9 mouse cellular contexts compared by ENCODE assay signal in the genomic region with DNA sequence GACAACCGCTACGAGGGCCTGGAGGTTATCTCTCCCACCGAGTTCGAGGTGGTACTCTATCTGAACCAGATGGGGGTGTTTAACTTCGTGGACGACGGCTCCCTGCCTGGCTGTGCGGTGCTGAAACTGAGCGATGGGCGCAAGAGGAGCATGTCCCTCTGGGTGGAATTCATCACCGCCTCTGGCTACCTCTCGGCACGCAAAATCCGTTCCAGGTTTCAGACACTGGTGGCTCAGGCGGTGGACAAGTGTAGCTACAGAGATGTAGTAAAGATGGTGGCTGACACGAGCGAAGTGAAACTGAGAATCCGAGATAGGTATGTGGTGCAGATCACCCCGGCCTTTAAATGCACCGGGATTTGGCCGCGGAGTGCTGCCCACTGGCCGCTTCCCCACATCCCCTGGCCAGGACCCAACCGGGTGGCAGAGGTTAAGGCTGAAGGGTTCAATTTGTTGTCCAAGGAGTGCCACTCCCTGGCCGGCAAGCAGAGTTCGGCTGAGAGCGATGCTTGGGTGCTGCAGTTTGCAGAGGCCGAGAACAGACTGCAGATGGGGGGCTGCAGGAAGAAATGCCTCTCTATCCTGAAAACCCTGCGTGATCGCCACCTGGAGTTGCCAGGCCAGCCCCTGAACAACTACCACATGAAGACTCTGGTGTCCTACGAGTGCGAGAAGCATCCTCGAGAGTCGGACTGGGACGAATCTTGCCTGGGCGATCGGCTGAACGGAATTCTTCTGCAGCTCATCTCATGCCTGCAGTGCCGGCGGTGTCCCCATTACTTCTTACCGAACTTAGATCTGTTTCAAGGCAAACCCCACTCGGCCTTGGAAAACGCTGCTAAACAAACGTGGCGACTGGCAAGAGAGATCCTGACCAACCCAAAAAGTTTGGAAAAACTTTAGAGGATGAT. TPM values are rescaled to one million over a fixed set of nuclear protein-coding genes. Genes with fewer than 3 reads are reported as not detected.
DNase-seq lines count a peak whose midpoint lies in the region; ATAC-seq and TF ChIP-seq lines count a peak whose summit lies in the region.
"Had no signal": no experiment of that assay in that cellular context is flagged by ENCODE, and none has a peak within 500 bp of the region (broad histone marks: within the 10 kb centered on the region; RNA-seq: fewer than 3 reads in every experiment).

No protein-coding gene starts in this region.

- no peak for ATAC-seq in forebrain, embryonic 14.5 days
- no peak for ATAC-seq in hindbrain, embryonic 14.5 days (ENCODE audit: low FRiP score)
- no peak for ATAC-seq in liver, embryonic 15.5 days (ENCODE audit: insufficient read depth)

- H3K4me2 ChIP-seq in forebrain, embryonic 14.5 days (ENCODE audit: low read length), result peak overlapping the region; percentile 44
- peak overlapping the region; percentile 80 for H3K4me2 ChIP-seq in hindbrain, embryonic 14.5 days (replicated peaks)
- peak overlapping the region; percentile 49 for H3K4me2 ChIP-seq in liver, embryonic 15.5 days

- H3K9me3 ChIP-seq in forebrain, embryonic 14.5 days (replicated peaks; ENCODE audit: control insufficient read depth, low read length), result no peaks in the 10 kb centered on the region
- H3K9me3 ChIP-seq in hindbrain, embryonic 14.5 days (ENCODE audit: control insufficient read depth, low read length), result no peaks in the 10 kb centered on the region
- H3K9me3 ChIP-seq in liver, embryonic 15.5 days (replicated peaks), result no peaks in the 10 kb centered on the region

- 50% methylated on average over 45 of the region's 45 CpGs for WGBS in kidney, adult 2 months
- 5% methylated on average over 45 of the region's 45 CpGs for WGBS in forebrain, embryonic 14.5 days
- 8% methylated on average over 45 of the region's 45 CpGs for WGBS in hindbrain, embryonic 14.5 days
- WGBS in liver, embryonic 15.5 days (ENCODE audit: insufficient replicate concordance), result 3% methylated on average over 45 of the region's 45 CpGs

- no peak for TF ChIP-seq CTCF in kidney, adult 2 months (conservative IDR thresholded peaks at IDR 0.05; ENCODE audit: insufficient read depth, insufficient read length, low read depth, low read length)
- no peak for TF ChIP-seq CTCF in brain, embryonic 14.5 days (IDR thresholded peaks at IDR 0.05; ENCODE audit: borderline replicate concordance, extremely low read depth, insufficient read depth, insufficient read length)

- H3K27ac ChIP-seq in kidney, adult 2 months (ENCODE audit: insufficient read depth, low read depth, low read length), result no peak overlapping the region
- H3K27ac ChIP-seq in forebrain, embryonic 14.5 days (ENCODE audit: low read depth, low read length), result 0 out of 2 replicates have a peak overlapping the region, but pooled peaks have one; percentile 60
- H3K27ac ChIP-seq in hindbrain, embryonic 14.5 days, result peak overlapping the region; percentile 99
- H3K27ac ChIP-seq in liver, embryonic 15.5 days (replicated peaks), result no peak overlapping the region

- peak overlapping the region; percentile 30 for H3K9ac ChIP-seq in forebrain, embryonic 14.5 days (ENCODE audit: low read length)
- peak overlapping the region; percentile 96 for H3K9ac ChIP-seq in hindbrain, embryonic 14.5 days
- H3K9ac ChIP-seq in liver, embryonic 15.5 days, result no peak overlapping the region

- TF ChIP-seq POLR2A in kidney, adult 2 months (IDR thresholded peaks at IDR 0.05; ENCODE audit: low read depth, low read length), result no peak
- TF ChIP-seq POLR2A in brain, embryonic 14.5 days (IDR thresholded peaks at IDR 0.05; ENCODE audit: borderline replicate concordance, extremely low read depth, insufficient read depth, insufficient read length, poor library complexity, severe bottlenecking), result no peak

- no peaks in the 10 kb centered on the region for H3K27me3 ChIP-seq in kidney, adult 2 months (replicated peaks; ENCODE audit: control insufficient read depth, insufficient read depth, low read length)
- peaks cover 70% of the 10 kb centered on the region for H3K27me3 ChIP-seq in forebrain, embryonic 14.5 days (replicated peaks; ENCODE audit: control insufficient read depth, insufficient read depth, low read length)
- H3K27me3 ChIP-seq in hindbrain, embryonic 14.5 days (ENCODE audit: control insufficient read depth, insufficient read depth, low read length), result peaks cover 13% of the 10 kb centered on the region
- H3K27me3 ChIP-seq in liver, embryonic 15.5 days, result peaks cover 88% of the 10 kb centered on the region
- H3K27me3 ChIP-seq: CH12.LX had no signal

- H3K4me3 ChIP-seq in kidney, adult 2 months (ENCODE audit: insufficient read depth, low read depth, low read length), result no peak overlapping the region
- peak overlapping the region; percentile 19 for H3K4me3 ChIP-seq in forebrain, embryonic 14.5 days (ENCODE audit: low read depth, low read length)
- peak overlapping the region; percentile 51 for H3K4me3 ChIP-seq in hindbrain, embryonic 14.5 days (replicated peaks; ENCODE audit: low read length)
- H3K4me3 ChIP-seq in liver, embryonic 15.5 days (replicated peaks), result peak overlapping the region; percentile 29

- H3K4me1 ChIP-seq in kidney, adult 2 months (ENCODE audit: control insufficient read depth, insufficient read depth, low read length), result no peaks in the 10 kb centered on the region
- H3K4me1 ChIP-seq in forebrain, embryonic 14.5 days (ENCODE audit: control insufficient read depth, insufficient read depth, low read length), result peaks cover 22% of the 10 kb centered on the region
- H3K4me1 ChIP-seq in hindbrain, embryonic 14.5 days (replicated peaks; ENCODE audit: control insufficient read depth, insufficient read depth, low read length), result peaks cover 31% of the 10 kb centered on the region
- 0 out of 2 replicates have a peak, but pooled peaks cover 9% of the 10 kb centered on the region for H3K4me1 ChIP-seq in liver, embryonic 15.5 days (replicated peaks)

- no peaks in the 10 kb centered on the region for H3K36me3 ChIP-seq in kidney, adult 2 months (ENCODE audit: control insufficient read depth, insufficient read depth, low read length)
- H3K36me3 ChIP-seq in forebrain, embryonic 14.5 days (ENCODE audit: control insufficient read depth, insufficient read depth, low read length), result no peaks in the 10 kb centered on the region
- no peaks in the 10 kb centered on the region for H3K36me3 ChIP-seq in hindbrain, embryonic 14.5 days (replicated peaks; ENCODE audit: control insufficient read depth, insufficient read depth)
- H3K36me3 ChIP-seq in liver, embryonic 15.5 days (replicated peaks), result no peaks in the 10 kb centered on the region

- peak; percentile 6 for DNase-seq in kidney, adult 2 months
- no peak for DNase-seq in kidney, adult 11 months
- DNase-seq in brain, embryonic 14.5 days (ENCODE audit: low read depth), result peak; percentile 62
- DNase-seq in forebrain, embryonic 14.5 days (ENCODE audit: low spot score), result no peak
- DNase-seq in hindbrain, embryonic 14.5 days (ENCODE audit: low spot score), result peak; percentile 60
- DNase-seq in retina, postnatal 1 day, result peak; percentile 61
- DNase-seq in layer of hippocampus, adult 8-10 months (ENCODE audit: low spot score in 2 of 2), result no peak

RNA-seq across cellular contexts. Expression of a gene that starts 1.1 kb away (rescaled TPM):
- 0.05 and 0.08 TPM in 2 replicates for polyA plus RNA-seq in kidney, adult 2 months (2012; rRNA removed)
- 49.1 and 90.4 TPM in 2 replicates for polyA plus RNA-seq in brain, embryonic 14.5 days (2012; rRNA removed)
- polyA plus RNA-seq in forebrain, embryonic 14.5 days (2014; fragmentation: Nextera tagmentation; extraction: Ambion mirVana), result 18.2 and 20.6 TPM in 2 replicates
- 131 and 149 TPM in 2 replicates for polyA plus RNA-seq in hindbrain, embryonic 14.5 days (2014; fragmentation: Nextera tagmentation; extraction: Ambion mirVana)
- 0.15 TPM in 1 of 2 replicates, not detected in the other for polyA plus RNA-seq in liver, embryonic 15.5 days (2015; fragmentation: Nextera tagmentation; extraction: Ambion mirVana)
- 1 to 10 TPM; 1.8 to 2.8 (median 2.2) TPM for total RNA-seq in layer of hippocampus, adult 8-10 months (2022)
- total RNA-seq: CH12.LX had no signal

Comparison
In these comparisons a context has a peak if more than half of its experiments do, and no peak if none do; other contexts are left out.
1. DNase-seq: peak in kidney, adult 2 months (single experiment), brain, embryonic 14.5 days (single experiment), hindbrain, embryonic 14.5 days (single experiment) and retina, postnatal 1 day (single experiment); none in kidney, adult 11 months (single experiment), forebrain, embryonic 14.5 days (single experiment) and layer of hippocampus, adult 8-10 months (0 of 2).
2. H3K27ac ChIP-seq: peak in forebrain, embryonic 14.5 days (single experiment) and hindbrain, embryonic 14.5 days (single experiment); none in kidney, adult 2 months (single experiment) and liver, embryonic 15.5 days (single experiment).
3. RNA of a gene that starts 1.1 kb away (polyA plus RNA-seq): 131 to 149 TPM in hindbrain, embryonic 14.5 days, 49.1 to 90.4 TPM in brain, embryonic 14.5 days and 18.2 to 20.6 TPM in forebrain, embryonic 14.5 days; 0.15 TPM in liver, embryonic 15.5 days and 0.05 to 0.08 TPM in kidney, adult 2 months; every median in the first group is over 10 times any median in the second.
4. Peak in every context shown above with its lines, with median percentiles within 50 percentile points of each other: H3K4me2 ChIP-seq.